Mouse (Mus musculus) myocyte (in vitro differentiated cells): ENCODE results near the gene Ndufs8. TPM values are rescaled to one million over a fixed set of nuclear protein-coding genes. Genes with fewer than 3 reads are reported as not detected.

Source experiments
- H3K27me3 ChIP-seq: one replicate; pipeline ENCODE4 v1.6.1; 2011; ENCODE audit not compliant: control insufficient read depth, insufficient read depth, insufficient read length
- H3K36me3 ChIP-seq: one replicate; pipeline ENCODE4 v1.6.1; 2011; ENCODE audit not compliant: control insufficient read depth, insufficient read depth
- H3K4me2 ChIP-seq: one replicate; pipeline ENCODE4 v1.6.1; 2011; ENCODE audit warnings: low read depth, control low read depth
- H3K4me3 ChIP-seq: one replicate; pipeline ENCODE4 v1.5.1; 2011; ENCODE audit warnings: mild to moderate bottlenecking, control low read depth, moderate library complexity
- H3K79me2 ChIP-seq: one replicate; pipeline ENCODE4 v1.6.1; 2011; ENCODE audit not compliant: control insufficient read depth, insufficient read depth
- H3ac ChIP-seq: one replicate; pipeline ENCODE4 v1.6.1; 2011; ENCODE audit not compliant: control insufficient read depth, insufficient read length
- CEBPB ChIP-seq: IDR thresholded peaks from 2 replicates; pipeline ENCODE4 v1.6.1; 2011; ENCODE audit warnings: mild to moderate bottlenecking, moderate library complexity; ENCODE audit not compliant: poor library complexity, insufficient read depth, severe bottlenecking
- E2F4 ChIP-seq: IDR thresholded peaks from one replicate; pipeline ENCODE4 v1.6.1; 2011; ENCODE audit warnings: mild to moderate bottlenecking, control low read depth, moderate library complexity; ENCODE audit not compliant: insufficient read depth
- MAX ChIP-seq: IDR thresholded peaks from one replicate; pipeline ENCODE4 v1.6.1; 2011; ENCODE audit warnings: low read depth, mild to moderate bottlenecking, control low read depth
- MYOD1 ChIP-seq, 3 experiments: IDR thresholded peaks; one replicate each; pipeline ENCODE4 v1.6.1; 2011; ENCODE audit warnings: control low read depth in 2 of 3, low read depth in 2 of 3, mild to moderate bottlenecking in 2 of 3, moderate library complexity in 1 of 3; ENCODE audit not compliant: insufficient read length in 2 of 3, control insufficient read depth in 1 of 3
- MYOG ChIP-seq, 3 experiments: IDR thresholded peaks; one replicate each; pipeline ENCODE4 v1.6.1; 2011; ENCODE audit warnings: control low read depth in 2 of 3, low read depth in 2 of 3, mild to moderate bottlenecking in 2 of 3; ENCODE audit not compliant: insufficient read length in 2 of 3, control insufficient read depth in 1 of 3, insufficient read depth in 1 of 3
- POLR2A ChIP-seq: IDR thresholded peaks from one replicate; pipeline ENCODE4 v1.6.1; 2011; ENCODE audit warnings: low read depth, mild to moderate bottlenecking, control low read depth, moderate library complexity; ENCODE audit not compliant: insufficient read length
- POLR2AphosphoS2 ChIP-seq: IDR thresholded peaks from one replicate; pipeline ENCODE4 v1.6.1; 2011; ENCODE audit warnings: low read depth, control low read depth; ENCODE audit not compliant: insufficient read length
- REST ChIP-seq: IDR thresholded peaks from one replicate; pipeline ENCODE4 v1.6.1; 2011; ENCODE audit warnings: mild to moderate bottlenecking, control low read depth, moderate library complexity; ENCODE audit not compliant: insufficient read depth, insufficient read length
- SRF ChIP-seq: IDR thresholded peaks from one replicate; pipeline ENCODE4 v1.6.1; 2011; ENCODE audit warnings: low read depth; ENCODE audit not compliant: control insufficient read depth, insufficient read length
- TCF12 ChIP-seq: IDR thresholded peaks from one replicate; pipeline ENCODE4 v1.6.1; 2011; ENCODE audit warnings: mild to moderate bottlenecking, control low read depth; ENCODE audit not compliant: poor library complexity, insufficient read depth, severe bottlenecking
- TCF3 ChIP-seq: IDR thresholded peaks from one replicate; pipeline ENCODE4 v1.6.1; 2011; ENCODE audit warnings: low read depth, control low read depth; ENCODE audit not compliant: insufficient read length
- USF1 ChIP-seq: IDR thresholded peaks from one replicate; pipeline ENCODE4 v1.6.1; 2011; ENCODE audit warnings: low read depth, mild to moderate bottlenecking, control low read depth, moderate library complexity
- polyA plus RNA-seq: library from polyadenylated mRNA; unstranded; fragments of >200 nt; fragmentation: generic; extraction: Trizol; gene quantifications from one replicate; pipeline ENCODE4 v1.2.1, GENCODE M21; 2012; ENCODE audit warnings: missing spikeins

Ndufs8 gene
- polyA plus RNA-seq, 1 experiment: 482 TPM

- TF ChIP-seq SRF (no peak), MYOG (IDR thresholded peaks at IDR 0.05; ENCODE audit: control insufficient read depth in 1 of 3, insufficient read depth in 1 of 3, insufficient read length in 2 of 3, low read depth in 2 of 3) (peak in 2 of 3 experiments; percentile 60 to 76), MYOD1 (IDR thresholded peaks at IDR 0.05; ENCODE audit: control insufficient read depth in 1 of 3, insufficient read length in 2 of 3, low read depth in 2 of 3) (peak in 2 of 3 experiments; percentile 51 to 76)
- Histone ChIP-seq H3K27me3 (no peaks in the 10 kb centered on the region), H3K79me2 (no peaks in the 10 kb centered on the region), H3K36me3 (no peaks in the 10 kb centered on the region), H3K4me2 (no peak overlapping the region), H3ac (no peak overlapping the region), H3K4me3 (no peak overlapping the region)
Measured at GRCm38 (mm10) chr19:3955804-3956203, 43.2 kb upstream of the Ndufs8 start.

GRCm38 (mm10) chr19:3955033-3955432 lies 42.5 kb upstream of the Ndufs8 start:
- TF ChIP-seq REST (no peak), TCF3 (no peak), TCF12 (no peak), MYOG (IDR thresholded peaks at IDR 0.05; ENCODE audit: control insufficient read depth in 1 of 3, insufficient read depth in 1 of 3, insufficient read length in 2 of 3, low read depth in 2 of 3) (no peak), POLR2AphosphoS2 (no peak), CEBPB (no peak), MAX (no peak), POLR2A (no peak), USF1 (no peak)
- Histone ChIP-seq H3K79me2 (no peaks in the 10 kb centered on the region), H3K27me3 (no peaks in the 10 kb centered on the region), H3ac (no peak overlapping the region), H3K36me3 (no peaks in the 10 kb centered on the region), H3K4me3 (no peak overlapping the region), H3K4me2 (no peak overlapping the region)

GRCm38 (mm10) chr19:3952099-3952498 lies 39.5 kb upstream of the Ndufs8 start:
- no peaks in the 10 kb centered on the region for H3K27me3 ChIP-seq
- H3K36me3 ChIP-seq: no peaks in the 10 kb centered on the region
- H3K4me2 ChIP-seq: no peak overlapping the region
- TF ChIP-seq E2F4 (no peak), MYOD1 (IDR thresholded peaks at IDR 0.05; ENCODE audit: control insufficient read depth in 1 of 3, insufficient read length in 2 of 3, low read depth in 2 of 3) (no peak), USF1 (no peak), REST (no peak), MYOG (IDR thresholded peaks at IDR 0.05; ENCODE audit: control insufficient read depth in 1 of 3, insufficient read depth in 1 of 3, insufficient read length in 2 of 3, low read depth in 2 of 3) (no peak), TCF3 (no peak), CEBPB (no peak), TCF12 (no peak), MAX (no peak), POLR2AphosphoS2 (no peak)
- H3K79me2 ChIP-seq: no peaks in the 10 kb centered on the region
- H3ac ChIP-seq: no peak overlapping the region
- H3K4me3 ChIP-seq: no peak overlapping the region

- Histone ChIP-seq H3ac (no peak overlapping the region), H3K27me3 (no peaks in the 10 kb centered on the region), H3K4me3 (no peak overlapping the region), H3K79me2 (no peaks in the 10 kb centered on the region), H3K36me3 (no peaks in the 10 kb centered on the region), H3K4me2 (no peak overlapping the region)
- TF ChIP-seq REST: no peak
- TF ChIP-seq MYOD1 (IDR thresholded peaks at IDR 0.05; ENCODE audit: control insufficient read depth in 1 of 3, insufficient read length in 2 of 3, low read depth in 2 of 3): no peak
- TF ChIP-seq TCF3: no peak
- no peak for TF ChIP-seq MYOG (IDR thresholded peaks at IDR 0.05; ENCODE audit: control insufficient read depth in 1 of 3, insufficient read depth in 1 of 3, insufficient read length in 2 of 3, low read depth in 2 of 3)
- no peak for TF ChIP-seq USF1
- TF ChIP-seq E2F4: no peak
- TF ChIP-seq CEBPB: no peak
- TF ChIP-seq MAX: no peak
Measured at GRCm38 (mm10) chr19:3951461-3951860, 38.9 kb upstream of the Ndufs8 start.

- H3K79me2 ChIP-seq: no peaks in the 10 kb centered on the region
- H3K4me3 ChIP-seq: no peak overlapping the region
- no peak overlapping the region for H3ac ChIP-seq
- no peak for TF ChIP-seq POLR2AphosphoS2
- no peak for TF ChIP-seq E2F4
- no peak for TF ChIP-seq REST
- no peak for TF ChIP-seq MYOG (IDR thresholded peaks at IDR 0.05; ENCODE audit: control insufficient read depth in 1 of 3, insufficient read depth in 1 of 3, insufficient read length in 2 of 3, low read depth in 2 of 3)
- TF ChIP-seq CEBPB: no peak
- TF ChIP-seq TCF12: no peak
- no peak for TF ChIP-seq USF1
- TF ChIP-seq MYOD1 (IDR thresholded peaks at IDR 0.05; ENCODE audit: control insufficient read depth in 1 of 3, insufficient read length in 2 of 3, low read depth in 2 of 3): no peak
- no peak for TF ChIP-seq POLR2A
- no peak for TF ChIP-seq MAX
- TF ChIP-seq TCF3: no peak
- TF ChIP-seq SRF: no peak
- no peaks in the 10 kb centered on the region for H3K36me3 ChIP-seq
- H3K27me3 ChIP-seq: no peaks in the 10 kb centered on the region
- no peak overlapping the region for H3K4me2 ChIP-seq
Measured at GRCm38 (mm10) chr19:3950331-3950730, 37.8 kb upstream of the Ndufs8 start.
